Mouse (Mus musculus): Measurements from ENCODE around the gene Phactr1. TPM values are rescaled to one million over a fixed set of nuclear protein-coding genes. Genes with fewer than 3 reads are reported as not detected.
A peak's percentile ranks its signal among the peaks of the same experiment; 100 is the strongest.

The Phactr1 gene
- polyA plus RNA-seq, 1 experiment from 2014 or later = 6.0 TPM

GRCm38 (mm10) chr13:42878346-42878745 is 197.9 kb downstream of the Phactr1 start:
- Histone ChIP-seq H3K27ac (ENCODE audit: low read length) (no peak overlapping the region), H3K4me2 (ENCODE audit: low read depth, low read length) (no peak overlapping the region), H3K27me3 (replicated peaks; ENCODE audit: control insufficient read depth, insufficient read depth, low read length) (no peaks in the 10 kb centered on the region), H3K9me3 (ENCODE audit: control insufficient read depth, low read length) (no peaks in the 10 kb centered on the region), H3K36me3 (ENCODE audit: control insufficient read depth, insufficient read depth, low read length) (no peaks in the 10 kb centered on the region), H3K4me1 (ENCODE audit: control insufficient read depth, insufficient read depth, low read length) (no peaks in the 10 kb centered on the region), H3K9ac (ENCODE audit: low read depth, low read length) (no peak overlapping the region), H3K4me3 (ENCODE audit: low read length) (no peak overlapping the region)
- ATAC-seq = no peak
- 56% methylated on average over 2 of the region's 2 CpGs for WGBS

GRCm38 (mm10) chr13:42884033-42884724 is 203.8 kb downstream of the Phactr1 start:
- Histone ChIP-seq H3K4me2 (ENCODE audit: low read depth, low read length) (peak overlapping the region; percentile 17; the same call in 1 of the 2 replicates), H3K4me1 (ENCODE audit: control insufficient read depth, insufficient read depth, low read length) (no peaks in the 10 kb centered on the region), H3K9me3 (ENCODE audit: control insufficient read depth, low read length) (no peaks in the 10 kb centered on the region), H3K9ac (ENCODE audit: low read depth, low read length) (no peak overlapping the region), H3K27me3 (replicated peaks; ENCODE audit: control insufficient read depth, insufficient read depth, low read length) (no peaks in the 10 kb centered on the region), H3K36me3 (ENCODE audit: control insufficient read depth, insufficient read depth, low read length) (no peaks in the 10 kb centered on the region), H3K4me3 (ENCODE audit: low read length) (no peak overlapping the region), H3K27ac (ENCODE audit: low read length) (no peak overlapping the region)
- ATAC-seq = no peak
- 41% methylated on average over 14 of the region's 14 CpGs for WGBS

GRCm38 (mm10) chr13:42884725-42885115 is 204.3 kb downstream of the Phactr1 start:
- no peak overlapping the region for H3K27ac ChIP-seq (ENCODE audit: low read length)
- no peaks in the 10 kb centered on the region for H3K9me3 ChIP-seq (ENCODE audit: control insufficient read depth, low read length)
- no peaks in the 10 kb centered on the region for H3K4me1 ChIP-seq (ENCODE audit: control insufficient read depth, insufficient read depth, low read length)
- H3K9ac ChIP-seq (ENCODE audit: low read depth, low read length) = no peak overlapping the region
- ATAC-seq = no peak
- H3K4me3 ChIP-seq (ENCODE audit: low read length) = no peak overlapping the region
- no peaks in the 10 kb centered on the region for H3K27me3 ChIP-seq (replicated peaks; ENCODE audit: control insufficient read depth, insufficient read depth, low read length)
- H3K36me3 ChIP-seq (ENCODE audit: control insufficient read depth, insufficient read depth, low read length) = no peaks in the 10 kb centered on the region
- H3K4me2 ChIP-seq (ENCODE audit: low read depth, low read length) = no peak overlapping the region
- WGBS = 47% methylated on average over 1 of the region's 1 CpGs

- H3K9ac ChIP-seq (ENCODE audit: low read depth, low read length) = no peak overlapping the region
- no peaks in the 10 kb centered on the region for H3K27me3 ChIP-seq (replicated peaks; ENCODE audit: control insufficient read depth, insufficient read depth, low read length)
- no peak for ATAC-seq
- WGBS = 90% methylated on average over 5 of the region's 5 CpGs
- H3K4me2 ChIP-seq (ENCODE audit: low read depth, low read length) = no peak overlapping the region
- no peaks in the 10 kb centered on the region for H3K36me3 ChIP-seq (ENCODE audit: control insufficient read depth, insufficient read depth, low read length)
- H3K9me3 ChIP-seq (ENCODE audit: control insufficient read depth, low read length) = no peaks in the 10 kb centered on the region
- H3K4me3 ChIP-seq (ENCODE audit: low read length) = no peak overlapping the region
- 0 out of 2 replicates have a peak, but pooled peaks cover 3% of the 10 kb centered on the region for H3K4me1 ChIP-seq (ENCODE audit: control insufficient read depth, insufficient read depth, low read length)
- H3K27ac ChIP-seq (ENCODE audit: low read length) = no peak overlapping the region
Measured at GRCm38 (mm10) chr13:42887701-42888100, 207.3 kb downstream of the Phactr1 start.

- Histone ChIP-seq H3K4me2 (ENCODE audit: low read depth, low read length) (no peak overlapping the region), H3K27ac (ENCODE audit: low read length) (no peak overlapping the region), H3K36me3 (ENCODE audit: control insufficient read depth, insufficient read depth, low read length) (no peaks in the 10 kb centered on the region), H3K9me3 (ENCODE audit: control insufficient read depth, low read length) (no peaks in the 10 kb centered on the region), H3K4me3 (ENCODE audit: low read length) (no peak overlapping the region), H3K4me1 (ENCODE audit: control insufficient read depth, insufficient read depth, low read length) (0 out of 2 replicates have a peak, but pooled peaks cover 3% of the 10 kb centered on the region), H3K9ac (ENCODE audit: low read depth, low read length) (no peak overlapping the region), H3K27me3 (replicated peaks; ENCODE audit: control insufficient read depth, insufficient read depth, low read length) (no peaks in the 10 kb centered on the region)
- no peak for ATAC-seq
- 63% methylated on average over 12 of the region's 12 CpGs for WGBS
Measured at GRCm38 (mm10) chr13:42889516-42890474, 209.4 kb downstream of the Phactr1 start.

- WGBS = 70% methylated on average over 5 of the region's 5 CpGs
- no peak overlapping the region for H3K27ac ChIP-seq (ENCODE audit: low read length)
- no peak for ATAC-seq
- no peaks in the 10 kb centered on the region for H3K27me3 ChIP-seq (replicated peaks; ENCODE audit: control insufficient read depth, insufficient read depth, low read length)
- no peaks in the 10 kb centered on the region for H3K9me3 ChIP-seq (ENCODE audit: control insufficient read depth, low read length)
- H3K4me1 ChIP-seq (ENCODE audit: control insufficient read depth, insufficient read depth, low read length) = 0 out of 2 replicates have a peak, but pooled peaks cover 3% of the 10 kb centered on the region
- H3K4me2 ChIP-seq (ENCODE audit: low read depth, low read length) = no peak overlapping the region
- no peaks in the 10 kb centered on the region for H3K36me3 ChIP-seq (ENCODE audit: control insufficient read depth, insufficient read depth, low read length)
- no peak overlapping the region for H3K4me3 ChIP-seq (ENCODE audit: low read length)
- no peak overlapping the region for H3K9ac ChIP-seq (ENCODE audit: low read depth, low read length)
Measured at GRCm38 (mm10) chr13:42890651-42891050, 210.2 kb downstream of the Phactr1 start.

- 91% methylated on average over 10 of the region's 10 CpGs for whole genome bisulfite sequencing
- H3K9ac ChIP-seq (ENCODE audit: low read depth, low read length) = no peak overlapping the region
- H3K27me3 ChIP-seq (replicated peaks; ENCODE audit: control insufficient read depth, insufficient read depth, low read length) = no peaks in the 10 kb centered on the region
- H3K36me3 ChIP-seq (ENCODE audit: control insufficient read depth, insufficient read depth, low read length) = no peaks in the 10 kb centered on the region
- ATAC-seq = no peak
- no peak overlapping the region for H3K4me2 ChIP-seq (ENCODE audit: low read depth, low read length)
- no peaks in the 10 kb centered on the region for H3K9me3 ChIP-seq (ENCODE audit: control insufficient read depth, low read length)
- no peak overlapping the region for H3K27ac ChIP-seq (ENCODE audit: low read length)
- H3K4me3 ChIP-seq (ENCODE audit: low read length) = no peak overlapping the region
- H3K4me1 ChIP-seq (ENCODE audit: control insufficient read depth, insufficient read depth, low read length) = 0 out of 2 replicates have a peak, but pooled peaks cover 3% of the 10 kb centered on the region
Measured at GRCm38 (mm10) chr13:42894016-42894415, 213.6 kb downstream of the Phactr1 start.

- no peak overlapping the region for H3K4me3 ChIP-seq (ENCODE audit: low read length)
- ATAC-seq = no peak
- no peaks in the 10 kb centered on the region for H3K27me3 ChIP-seq (replicated peaks; ENCODE audit: control insufficient read depth, insufficient read depth, low read length)
- 0 out of 2 replicates have a peak, but pooled peaks cover 3% of the 10 kb centered on the region for H3K4me1 ChIP-seq (ENCODE audit: control insufficient read depth, insufficient read depth, low read length)
- 96% methylated on average over 12 of the region's 12 CpGs for WGBS
- no peak overlapping the region for H3K4me2 ChIP-seq (ENCODE audit: low read depth, low read length)
- H3K9ac ChIP-seq (ENCODE audit: low read depth, low read length) = no peak overlapping the region
- H3K9me3 ChIP-seq (ENCODE audit: control insufficient read depth, low read length) = no peaks in the 10 kb centered on the region
- H3K27ac ChIP-seq (ENCODE audit: low read length) = no peak overlapping the region
- no peaks in the 10 kb centered on the region for H3K36me3 ChIP-seq (ENCODE audit: control insufficient read depth, insufficient read depth, low read length)
Measured at GRCm38 (mm10) chr13:42894598-42894997, 214.2 kb downstream of the Phactr1 start.

- Histone ChIP-seq H3K9me3 (ENCODE audit: control insufficient read depth, low read length) (no peaks in the 10 kb centered on the region), H3K4me3 (ENCODE audit: low read length) (no peak overlapping the region), H3K9ac (ENCODE audit: low read depth, low read length) (no peak overlapping the region), H3K27ac (ENCODE audit: low read length) (no peak overlapping the region), H3K4me2 (ENCODE audit: low read depth, low read length) (no peak overlapping the region), H3K4me1 (ENCODE audit: control insufficient read depth, insufficient read depth, low read length) (no peaks in the 10 kb centered on the region), H3K36me3 (ENCODE audit: control insufficient read depth, insufficient read depth, low read length) (no peaks in the 10 kb centered on the region), H3K27me3 (replicated peaks; ENCODE audit: control insufficient read depth, insufficient read depth, low read length) (no peaks in the 10 kb centered on the region)
- ATAC-seq = no peak
- WGBS = 55% methylated on average over 3 of the region's 3 CpGs
Measured at GRCm38 (mm10) chr13:42895980-42896379, 215.6 kb downstream of the Phactr1 start.
